Mouse (Mus musculus): ENCODE data around the gene Magee1. TPM values are rescaled to one million over a fixed set of nuclear protein-coding genes. Genes with fewer than 3 reads are reported as not detected.
"Not testable (repeated sequence)": the region's sequence is repeated elsewhere in the genome, so short reads cannot be mapped to it uniquely, and the experiment has no call there.

Magee1 gene
- polyA plus RNA-seq, 1 experiment, result 2.7 TPM

- H3K4me3 ChIP-seq (ENCODE audit: extremely low read depth, insufficient read depth, insufficient read length), result peak overlapping the region; percentile 61
- TF ChIP-seq POLR2A (IDR thresholded peaks at IDR 0.05; ENCODE audit: low read depth, low read length), result no peak
- TF ChIP-seq CTCF (IDR thresholded peaks at IDR 0.05; ENCODE audit: extremely low read depth, insufficient read depth, insufficient read length, insufficient replicate concordance), result peak; percentile 22; the same call in 1 of the 2 replicates
- WGBS, result 30% methylated on average over 38 of the region's 38 CpGs
- no peaks in the 10 kb centered on the region; the same call in none of the 2 replicates for H3K4me1 ChIP-seq (ENCODE audit: control insufficient read depth, insufficient read depth, insufficient read length)
- no peaks in the 10 kb centered on the region for H3K27me3 ChIP-seq (ENCODE audit: control insufficient read depth, insufficient read depth, low read length)
- H3K27ac ChIP-seq (ENCODE audit: insufficient read depth, low read length), result no peak overlapping the region
- DNase-seq (ENCODE audit: low read depth in 1 of 2, low spot score in 2 of 2), result peak in 1 of 2 experiments; percentile 60
- H3K36me3 ChIP-seq (ENCODE audit: control insufficient read depth, insufficient read depth, low read length), result no peaks in the 10 kb centered on the region
Observed at GRCm38 (mm10) chrX:105121227-105121865, 1.2 kb downstream of the Magee1 start.

GRCm38 (mm10) chrX:105124903-105125302, 4.7 kb downstream of the Magee1 start:
- WGBS, result 30% methylated on average over 2 of the region's 3 CpGs
- no peak for TF ChIP-seq POLR2A (IDR thresholded peaks at IDR 0.05; ENCODE audit: low read depth, low read length)
- no peak for TF ChIP-seq CTCF (IDR thresholded peaks at IDR 0.05; ENCODE audit: extremely low read depth, insufficient read depth, insufficient read length, insufficient replicate concordance)
- no peak overlapping the region for H3K4me3 ChIP-seq (ENCODE audit: extremely low read depth, insufficient read depth, insufficient read length)

GRCm38 (mm10) chrX:105151872-105152461, 31.8 kb downstream of the Magee1 start:
- Histone ChIP-seq H3K27ac (ENCODE audit: insufficient read depth, low read length) (no peak overlapping the region), H3K4me3 (ENCODE audit: extremely low read depth, insufficient read depth, insufficient read length) (no peak overlapping the region), H3K36me3 (ENCODE audit: control insufficient read depth, insufficient read depth, low read length) (no peaks in the 10 kb centered on the region), H3K4me1 (ENCODE audit: control insufficient read depth, insufficient read depth, insufficient read length) (no peaks in the 10 kb centered on the region), H3K27me3 (ENCODE audit: control insufficient read depth, insufficient read depth, low read length) (no peaks in the 10 kb centered on the region)
- WGBS, result 77% methylated on average over 18 of the region's 26 CpGs
- TF ChIP-seq POLR2A (IDR thresholded peaks at IDR 0.05; ENCODE audit: low read depth, low read length) (no peak), CTCF (IDR thresholded peaks at IDR 0.05; ENCODE audit: extremely low read depth, insufficient read depth, insufficient read length, insufficient replicate concordance) (no peak)
- DNase-seq (ENCODE audit: low read depth in 1 of 2, low spot score in 2 of 2), result no peak

More at GRCm38 (mm10) chrX:105124903-105125302, 4.7 kb downstream of the Magee1 start:
- no peak for DNase-seq (ENCODE audit: low read depth in 1 of 2, low spot score in 2 of 2)
- H3K27ac ChIP-seq (ENCODE audit: insufficient read depth, low read length), result no peak overlapping the region
- no peaks in the 10 kb centered on the region for H3K36me3 ChIP-seq (ENCODE audit: control insufficient read depth, insufficient read depth, low read length)
- H3K4me1 ChIP-seq (ENCODE audit: control insufficient read depth, insufficient read depth, insufficient read length), result no peaks in the 10 kb centered on the region; the same call in none of the 2 replicates
- no peaks in the 10 kb centered on the region for H3K27me3 ChIP-seq (ENCODE audit: control insufficient read depth, insufficient read depth, low read length)

GRCm38 (mm10) chrX:105165007-105165406, 44.8 kb downstream of the Magee1 start:
- H3K27ac ChIP-seq (ENCODE audit: insufficient read depth, low read length); DNase-seq (ENCODE audit: low read depth in 1 of 2, low spot score in 2 of 2); H3K4me3 ChIP-seq (ENCODE audit: extremely low read depth, insufficient read depth, insufficient read length); H3K4me1 ChIP-seq (ENCODE audit: control insufficient read depth, insufficient read depth, insufficient read length); H3K36me3 ChIP-seq (ENCODE audit: control insufficient read depth, insufficient read depth, low read length); H3K27me3 ChIP-seq (ENCODE audit: control insufficient read depth, insufficient read depth, low read length): not testable (repeated sequence)
- WGBS, result 48% methylated on average over 6 of the region's 6 CpGs

- Histone ChIP-seq H3K27me3 (ENCODE audit: control insufficient read depth, insufficient read depth, low read length) (no peaks in the 10 kb centered on the region), H3K4me3 (ENCODE audit: extremely low read depth, insufficient read depth, insufficient read length) (no peak overlapping the region), H3K36me3 (ENCODE audit: control insufficient read depth, insufficient read depth, low read length) (no peaks in the 10 kb centered on the region), H3K27ac (ENCODE audit: insufficient read depth, low read length) (no peak overlapping the region), H3K4me1 (ENCODE audit: control insufficient read depth, insufficient read depth, insufficient read length) (no peaks in the 10 kb centered on the region)
- DNase-seq (ENCODE audit: low read depth in 1 of 2, low spot score in 2 of 2), result no peak
- TF ChIP-seq CTCF (IDR thresholded peaks at IDR 0.05; ENCODE audit: extremely low read depth, insufficient read depth, insufficient read length, insufficient replicate concordance) (no peak), POLR2A (IDR thresholded peaks at IDR 0.05; ENCODE audit: low read depth, low read length) (no peak)
- 51% methylated on average over 2 of the region's 2 CpGs for WGBS
Observed at GRCm38 (mm10) chrX:105167217-105167616, 47.0 kb downstream of the Magee1 start.

Other genes starting within 250 kb of the Magee1 start
- 4.8 and 5.0 TPM in 2 replicates for gene Pbdc1, start 40.6 kb upstream of the Magee1 start, polyA plus RNA-seq (2012; rRNA removed)